Mouse (Mus musculus): Measurements from ENCODE around the gene Creb3l1. TPM values are rescaled to one million over a fixed set of nuclear protein-coding genes. Genes with fewer than 3 reads are reported as not detected.
A peak's percentile ranks its signal among the peaks of the same experiment; 100 is the strongest.

Gene Creb3l1
- polyA plus RNA-seq, 1 experiment from 2014 or later, result 1.1 TPM

DNA sequence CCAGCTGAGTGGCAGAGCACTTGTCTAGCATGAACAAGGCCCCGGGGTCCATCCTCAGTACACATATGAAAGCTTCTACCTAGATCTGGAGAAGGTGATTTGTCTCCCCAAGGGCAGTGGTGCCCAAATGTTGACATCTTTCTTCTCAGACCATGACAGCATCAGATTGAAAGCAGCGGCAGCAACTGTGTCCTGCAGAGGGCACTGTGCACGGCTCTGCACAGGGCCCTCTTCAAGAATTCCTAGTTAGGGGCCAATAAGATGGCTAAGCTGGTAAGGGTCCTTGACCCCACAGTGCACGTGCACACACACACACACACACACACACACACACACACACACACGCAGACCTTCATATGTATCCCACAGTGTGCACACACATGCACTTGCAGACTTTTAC, 9.4 kb downstream of the Creb3l1 start:
- no peak for ATAC-seq (ENCODE audit: insufficient read depth)
- H3K4me2 ChIP-seq, result no peak overlapping the region
- no peaks in the 10 kb centered on the region for H3K36me3 ChIP-seq (replicated peaks)
- H3K27me3 ChIP-seq, result peaks cover 25% of the 10 kb centered on the region
- no peak overlapping the region for H3K4me3 ChIP-seq (replicated peaks)
- no peak overlapping the region for H3K27ac ChIP-seq (replicated peaks)
- H3K4me1 ChIP-seq (replicated peaks), result peaks cover 13% of the 10 kb centered on the region; the same call in 1 of the 2 replicates
- no peak overlapping the region for H3K9ac ChIP-seq
- no peaks in the 10 kb centered on the region for H3K9me3 ChIP-seq (replicated peaks)
- 74% methylated on average over 5 of the region's 5 CpGs for WGBS (ENCODE audit: insufficient replicate concordance)

DNA sequence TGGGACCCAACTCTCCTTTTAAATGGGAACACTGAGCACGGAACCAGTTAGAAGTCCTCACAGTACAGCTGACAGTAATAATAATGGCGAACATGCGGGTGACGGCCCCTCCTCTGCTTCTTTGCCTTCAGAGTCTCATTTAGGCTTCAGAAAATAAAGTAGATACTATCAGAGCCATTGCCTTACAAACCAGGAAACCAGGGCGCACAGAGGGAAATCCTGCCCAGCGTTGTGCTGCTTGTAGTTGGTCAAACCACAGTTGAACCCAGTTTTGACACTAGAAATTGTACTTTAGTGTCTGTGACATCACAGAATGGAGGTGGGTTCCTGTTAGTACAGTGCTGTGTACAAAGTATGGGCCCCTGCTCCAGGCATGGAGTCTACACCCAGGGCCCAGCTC, 10.1 kb downstream of the Creb3l1 start:
- H3K9ac ChIP-seq, result no peak overlapping the region
- H3K4me1 ChIP-seq (replicated peaks), result peaks cover 15% of the 10 kb centered on the region
- peaks cover 25% of the 10 kb centered on the region for H3K27me3 ChIP-seq
- WGBS (ENCODE audit: insufficient replicate concordance), result 39% methylated on average over 6 of the region's 6 CpGs
- H3K9me3 ChIP-seq (replicated peaks), result no peaks in the 10 kb centered on the region
- no peak for ATAC-seq (ENCODE audit: insufficient read depth)
- no peaks in the 10 kb centered on the region for H3K36me3 ChIP-seq (replicated peaks)
- no peak overlapping the region for H3K27ac ChIP-seq (replicated peaks)
- H3K4me3 ChIP-seq (replicated peaks), result no peak overlapping the region
- no peak overlapping the region for H3K4me2 ChIP-seq

DNA sequence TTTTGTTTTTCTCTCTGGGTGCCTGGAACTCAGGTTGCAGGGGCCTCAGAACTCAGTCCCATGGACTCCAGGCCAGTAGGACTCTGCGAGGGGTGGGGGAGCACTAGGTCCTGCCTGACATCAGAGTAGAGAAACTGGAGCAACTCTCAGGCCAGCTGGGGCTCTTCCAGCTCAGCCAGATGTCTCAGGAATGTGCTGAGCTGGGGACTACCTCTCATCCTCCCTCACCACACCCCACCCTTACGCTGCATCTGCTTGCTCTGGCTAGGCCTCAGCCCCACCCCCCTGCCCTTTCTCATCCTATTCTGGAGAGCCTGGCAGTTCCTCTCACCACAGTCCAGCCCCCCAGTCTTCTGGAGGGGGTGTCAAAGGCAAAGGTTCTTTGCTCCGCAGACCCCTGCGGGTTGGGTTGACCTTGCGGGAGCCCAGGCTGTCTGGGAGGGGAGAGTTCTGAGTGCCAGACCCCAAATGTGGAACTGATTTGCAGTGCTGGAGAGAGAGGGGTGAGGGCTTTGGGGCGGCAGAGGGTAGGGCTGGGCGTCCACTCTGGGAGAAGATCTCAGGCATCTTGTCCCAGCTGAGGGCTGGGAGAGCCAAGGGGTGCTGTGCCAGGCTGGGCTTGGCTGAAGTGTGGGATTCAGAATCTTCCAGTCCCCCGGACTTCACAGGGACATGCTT, 11.4 kb downstream of the Creb3l1 start:
- Histone ChIP-seq H3K9me3 (replicated peaks) (no peaks in the 10 kb centered on the region), H3K4me1 (replicated peaks) (peaks cover 27% of the 10 kb centered on the region), H3K27me3 (peaks cover 27% of the 10 kb centered on the region), H3K4me3 (replicated peaks) (no peak overlapping the region), H3K4me2 (no peak overlapping the region), H3K9ac (no peak overlapping the region), H3K27ac (replicated peaks) (no peak overlapping the region), H3K36me3 (replicated peaks) (no peaks in the 10 kb centered on the region)
- WGBS (ENCODE audit: insufficient replicate concordance), result 50% methylated on average over 8 of the region's 8 CpGs
- no peak for ATAC-seq (ENCODE audit: insufficient read depth)

- ATAC-seq (ENCODE audit: insufficient read depth), result no peak
- Histone ChIP-seq H3K4me3 (replicated peaks) (no peak overlapping the region), H3K4me1 (replicated peaks) (peaks cover 40% of the 10 kb centered on the region), H3K4me2 (no peak overlapping the region), H3K9ac (no peak overlapping the region), H3K36me3 (replicated peaks) (no peaks in the 10 kb centered on the region), H3K27ac (replicated peaks) (no peak overlapping the region), H3K9me3 (replicated peaks) (no peaks in the 10 kb centered on the region), H3K27me3 (peaks cover 31% of the 10 kb centered on the region)
- 72% methylated on average over 12 of the region's 12 CpGs for WGBS (ENCODE audit: insufficient replicate concordance)
Measured at GRCm38 (mm10) chr2:92011424-92012353, 12.6 kb downstream of the Creb3l1 start.

GRCm38 (mm10) chr2:92008623-92009404, 15.5 kb downstream of the Creb3l1 start:
- H3K9ac ChIP-seq, result peak overlapping the region; percentile 48
- ATAC-seq (ENCODE audit: insufficient read depth), result peak; percentile 5; the same call in 1 of the 2 replicates
- peak overlapping the region; percentile 49; the same call in 1 of the 2 replicates for H3K27ac ChIP-seq (replicated peaks)
- peak overlapping the region; percentile 57 for H3K4me3 ChIP-seq (replicated peaks)
- H3K4me1 ChIP-seq (replicated peaks), result peaks cover 40% of the 10 kb centered on the region
- H3K36me3 ChIP-seq (replicated peaks), result no peaks in the 10 kb centered on the region
- H3K27me3 ChIP-seq, result peaks cover 44% of the 10 kb centered on the region
- H3K4me2 ChIP-seq, result peak overlapping the region; percentile 87
- no peaks in the 10 kb centered on the region for H3K9me3 ChIP-seq (replicated peaks)
- 6% methylated on average over 20 of the region's 20 CpGs for WGBS (ENCODE audit: insufficient replicate concordance)

GRCm38 (mm10) chr2:92007933-92008622, 16.2 kb downstream of the Creb3l1 start:
- peak overlapping the region; percentile 48 for H3K9ac ChIP-seq
- H3K4me1 ChIP-seq (replicated peaks), result peaks cover 36% of the 10 kb centered on the region
- no peaks in the 10 kb centered on the region for H3K36me3 ChIP-seq (replicated peaks)
- H3K9me3 ChIP-seq (replicated peaks), result no peaks in the 10 kb centered on the region
- peak overlapping the region; percentile 68 for H3K27ac ChIP-seq (replicated peaks)
- WGBS (ENCODE audit: insufficient replicate concordance), result under 1% methylated on average over 34 of the region's 34 CpGs
- H3K4me3 ChIP-seq (replicated peaks), result peak overlapping the region; percentile 57
- peaks cover 45% of the 10 kb centered on the region for H3K27me3 ChIP-seq
- H3K4me2 ChIP-seq, result peak overlapping the region; percentile 87
- peak; percentile 95 for ATAC-seq (ENCODE audit: insufficient read depth)

DNA sequence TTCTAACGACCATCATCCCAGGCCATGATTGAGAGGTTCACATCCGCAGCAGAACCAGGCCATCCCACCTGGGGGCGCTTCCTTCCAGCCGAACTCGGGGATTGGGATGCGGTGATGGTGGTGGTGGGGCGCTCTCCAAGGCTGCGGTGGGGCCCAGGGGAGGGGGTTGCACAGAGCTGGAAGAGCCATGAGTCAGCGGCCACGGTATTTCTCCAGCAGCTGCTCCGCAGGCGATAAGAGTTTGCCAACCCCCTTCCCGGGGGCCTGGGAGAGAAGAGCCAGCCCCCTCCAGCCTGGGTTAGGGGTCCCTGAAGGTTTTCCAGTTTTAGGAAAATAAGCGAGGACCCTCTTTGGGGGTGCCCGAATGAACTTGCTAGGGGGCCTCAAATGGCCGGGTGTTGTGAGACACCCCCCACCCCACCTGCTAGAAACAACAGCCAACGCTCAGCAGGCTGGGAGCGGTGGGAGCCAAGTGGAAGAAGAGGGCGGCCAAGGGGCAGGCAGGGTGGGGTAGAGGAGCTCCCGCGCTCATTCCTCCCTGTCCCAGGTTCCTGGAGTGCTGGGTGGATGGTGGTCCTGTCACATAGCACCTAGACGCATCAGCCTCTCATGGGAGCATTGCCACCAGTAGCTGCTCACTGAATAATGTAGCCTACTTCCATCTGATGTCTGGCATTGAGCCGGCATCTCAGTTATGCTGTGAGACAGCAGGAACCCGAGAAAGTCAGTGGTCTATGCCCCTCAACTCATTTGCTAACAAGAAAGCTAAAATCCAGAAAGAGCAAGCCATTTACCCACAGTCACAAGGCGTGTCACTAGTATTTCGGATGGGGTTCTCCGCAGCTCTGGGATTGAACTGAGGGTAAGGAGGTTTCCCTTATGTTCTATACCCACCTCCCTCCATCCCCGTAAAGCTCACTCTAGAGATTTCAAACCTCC, 17.1 kb downstream of the Creb3l1 start:
- Histone ChIP-seq H3K27ac (replicated peaks) (peak overlapping the region; percentile 68; the same call in 1 of the 2 replicates), H3K4me3 (replicated peaks) (peak overlapping the region; percentile 57), H3K9me3 (replicated peaks) (no peaks in the 10 kb centered on the region), H3K4me1 (replicated peaks) (peaks cover 27% of the 10 kb centered on the region), H3K27me3 (peaks cover 43% of the 10 kb centered on the region), H3K36me3 (replicated peaks) (no peaks in the 10 kb centered on the region), H3K4me2 (peak overlapping the region; percentile 87), H3K9ac (0 out of 2 replicates have a peak overlapping the region, but pooled peaks have one; percentile 48)
- 2% methylated on average over 28 of the region's 28 CpGs for WGBS (ENCODE audit: insufficient replicate concordance)
- no peak for ATAC-seq (ENCODE audit: insufficient read depth)

- 43% methylated on average over 6 of the region's 6 CpGs for WGBS (ENCODE audit: insufficient replicate concordance)
- Histone ChIP-seq H3K9ac (no peak overlapping the region), H3K4me2 (peak overlapping the region; percentile 87), H3K27ac (replicated peaks) (no peak overlapping the region), H3K9me3 (replicated peaks) (no peaks in the 10 kb centered on the region), H3K27me3 (peaks cover 43% of the 10 kb centered on the region), H3K36me3 (replicated peaks) (no peaks in the 10 kb centered on the region), H3K4me1 (replicated peaks) (peaks cover 27% of the 10 kb centered on the region), H3K4me3 (replicated peaks) (no peak overlapping the region)
- ATAC-seq (ENCODE audit: insufficient read depth), result no peak
Measured at GRCm38 (mm10) chr2:92006491-92006890, 17.8 kb downstream of the Creb3l1 start.

- no peak overlapping the region for H3K4me3 ChIP-seq (replicated peaks)
- H3K27me3 ChIP-seq, result peaks cover 32% of the 10 kb centered on the region
- H3K4me2 ChIP-seq, result no peak overlapping the region
- H3K9ac ChIP-seq, result no peak overlapping the region
- WGBS (ENCODE audit: insufficient replicate concordance), result 62% methylated on average over 7 of the region's 7 CpGs
- peaks cover 27% of the 10 kb centered on the region for H3K4me1 ChIP-seq (replicated peaks)
- no peaks in the 10 kb centered on the region for H3K36me3 ChIP-seq (replicated peaks)
- no peak overlapping the region for H3K27ac ChIP-seq (replicated peaks)
- no peaks in the 10 kb centered on the region for H3K9me3 ChIP-seq (replicated peaks)
- no peak for ATAC-seq (ENCODE audit: insufficient read depth)
Measured at GRCm38 (mm10) chr2:92004617-92005016, 19.7 kb downstream of the Creb3l1 start.
